ENCODE assay signal across 10 mouse cellular contexts in genomic region chr3:55523224-55523623, GRCm38 (mm10). TPM values are rescaled to one million over a fixed set of nuclear protein-coding genes. Genes with fewer than 3 reads are reported as not detected.
DNase-seq lines count a peak whose midpoint lies in the region; ATAC-seq lines count a peak whose summit lies in the region.
"Had no signal": no experiment of that assay in that cellular context is flagged by ENCODE, and none has a peak within 500 bp of the region (broad histone marks: within the 10 kb centered on the region; RNA-seq: fewer than 3 reads in every experiment).

No protein-coding gene starts in this region.

- ATAC-seq in midbrain, embryonic 12.5 days (ENCODE audit: low FRiP score, low read depth), result peak; percentile 54
- no peak for ATAC-seq in monocyte, adult 5-6 weeks (replicated peaks; ENCODE audit: insufficient number of reproducible peaks, low FRiP score, low TSS enrichment, poor library complexity, severe bottlenecking)

- H3K4me1 ChIP-seq in midbrain, embryonic 12.5 days, result peaks cover 64% of the 10 kb centered on the region
- H3K4me1 ChIP-seq: heart, embryonic 15.5 days had no signal

- no peak overlapping the region for H3K4me3 ChIP-seq in midbrain, embryonic 12.5 days
- H3K4me3 ChIP-seq: heart, embryonic 15.5 days had no signal

- H3K9me3 ChIP-seq in midbrain, embryonic 12.5 days, result no peaks in the 10 kb centered on the region
- H3K9me3 ChIP-seq: heart, embryonic 15.5 days had no signal

- DNase-seq in embryo, embryonic 10.5 days (ENCODE audit: low spot score), result peak; percentile 38
- DNase-seq in embryo, embryonic 9.5 days (ENCODE audit: extremely low spot score), result no peak
- DNase-seq in cerebellum, postnatal 25 days, result peak; percentile 65 to 66
- peak; percentile 41 for DNase-seq in kidney, adult 18-20 months
- DNase-seq in adrenal gland, postnatal 4 days (ENCODE audit: low spot score in 2 of 2), result no peak
- no peak for DNase-seq in adrenal gland, postnatal 10 days

- peak overlapping the region; percentile 87 for H3K27ac ChIP-seq in midbrain, embryonic 12.5 days (replicated peaks)
- H3K27ac ChIP-seq: heart, embryonic 15.5 days had no signal

- peak overlapping the region; percentile 25; the same call in 1 of the 2 replicates for H3K4me2 ChIP-seq in midbrain, embryonic 12.5 days (replicated peaks)
- H3K4me2 ChIP-seq: heart, embryonic 15.5 days had no signal

- no peaks in the 10 kb centered on the region for H3K36me3 ChIP-seq in midbrain, embryonic 12.5 days
- H3K36me3 ChIP-seq: heart, embryonic 15.5 days had no signal

- 13% methylated on average over 7 of the region's 7 CpGs for WGBS in midbrain, embryonic 12.5 days

- no peaks in the 10 kb centered on the region for H3K27me3 ChIP-seq in midbrain, embryonic 12.5 days
- H3K27me3 ChIP-seq: heart, embryonic 15.5 days had no signal

- H3K9ac ChIP-seq in midbrain, embryonic 12.5 days (replicated peaks), result peak overlapping the region; percentile 37; the same call in 1 of the 2 replicates
- H3K9ac ChIP-seq: heart, embryonic 15.5 days had no signal

RNA-seq across cellular contexts. Expression of gene Gm21954, which starts 51.2 kb away (rescaled TPM):
- polyA plus RNA-seq in midbrain, embryonic 12.5 days (2016; fragmentation: Nextera tagmentation; extraction: Ambion mirVana), result not detected in 2 replicates
- total RNA-seq in adrenal gland, postnatal 4 days (2021), result not detected
- total RNA-seq in adrenal gland, postnatal 10 days (2021), result not detected
- total RNA-seq in monocyte, adult 5-6 weeks (2017), result not detected in 3 replicates
- polyA plus RNA-seq: heart, embryonic 15.5 days; limb, embryonic 14.5 days had no signal

Comparison
In these comparisons a context has a peak if more than half of its experiments do, and no peak if none do; other contexts are left out.
1. DNase-seq: peak in embryo, embryonic 10.5 days (single experiment), cerebellum, postnatal 25 days (2 of 2) and kidney, adult 18-20 months (single experiment); none in embryo, embryonic 9.5 days (single experiment), adrenal gland, postnatal 4 days (0 of 2) and adrenal gland, postnatal 10 days (single experiment).